Mouse (Mus musculus): ENCODE data around the gene Psmg1. TPM values are rescaled to one million over a fixed set of nuclear protein-coding genes. Genes with fewer than 3 reads are reported as not detected.

The Psmg1 gene
- polyA plus RNA-seq, 1 experiment from 2014 or later, result 88.6 TPM

DNA sequence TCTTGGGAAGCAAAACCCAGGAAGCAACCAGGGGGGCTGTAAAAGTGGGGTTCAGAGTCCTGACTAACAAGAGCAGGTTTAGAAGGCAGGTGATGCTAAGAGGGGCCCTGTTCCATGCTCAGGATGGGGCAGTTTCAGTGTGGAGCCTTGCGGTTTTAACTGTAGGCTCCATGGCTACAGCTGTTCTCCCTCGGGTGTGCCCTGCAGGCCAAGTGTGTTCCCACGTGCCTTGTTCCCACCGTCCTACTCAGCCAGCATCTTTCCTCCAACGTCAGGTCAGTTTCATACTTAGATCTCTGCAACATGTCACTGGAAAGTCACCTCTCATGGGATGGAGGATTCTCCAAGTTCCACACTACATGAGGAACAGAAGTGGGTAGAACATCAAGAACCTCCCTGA lies 49.2 kb downstream of the Psmg1 start:
- Histone ChIP-seq H3K4me2 (replicated peaks; ENCODE audit: low read depth, low read length) (no peak overlapping the region), H3K4me1 (ENCODE audit: insufficient read depth, low read length) (no peaks in the 10 kb centered on the region), H3K9me3 (ENCODE audit: low read length) (peaks cover 6% of the 10 kb centered on the region; the same call in 1 of the 2 replicates), H3K36me3 (ENCODE audit: insufficient read depth, low read length) (no peaks in the 10 kb centered on the region), H3K4me3 (ENCODE audit: low read length) (no peak overlapping the region), H3K27me3 (ENCODE audit: insufficient read depth, low read length) (no peaks in the 10 kb centered on the region), H3K9ac (replicated peaks; ENCODE audit: low read length) (no peak overlapping the region), H3K27ac (ENCODE audit: low read length) (no peak overlapping the region)
- no peak for ATAC-seq (ENCODE audit: low FRiP score, low TSS enrichment)
- 78% methylated on average over 5 of the region's 5 CpGs for WGBS

DNA sequence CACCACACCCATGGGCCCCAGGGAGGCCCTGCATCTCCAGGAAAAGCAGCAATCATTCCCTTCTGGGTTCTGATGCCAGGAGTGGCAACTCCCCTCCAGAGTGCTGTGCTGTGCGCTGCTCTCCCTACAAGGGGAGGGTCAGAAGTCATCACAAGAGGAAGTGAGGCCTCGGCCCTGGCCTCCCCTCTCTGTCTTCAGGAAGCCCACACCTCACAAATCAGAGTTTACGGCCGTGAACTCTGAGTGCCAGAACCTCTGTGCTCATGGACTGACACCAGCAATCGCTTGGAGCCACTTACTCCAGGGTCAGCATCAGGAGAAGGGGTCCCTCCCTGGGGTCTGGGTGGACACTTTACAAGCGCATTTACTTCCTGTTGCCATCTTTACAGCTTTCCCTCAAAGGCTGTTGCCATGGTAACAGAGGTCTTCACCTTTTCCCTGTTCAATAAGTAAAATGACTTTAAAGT lies 55.2 kb downstream of the Psmg1 start:
- 7% methylated on average over 6 of the region's 6 CpGs for WGBS
- Histone ChIP-seq H3K4me3 (ENCODE audit: low read length) (no peak overlapping the region), H3K9me3 (ENCODE audit: low read length) (peaks cover 6% of the 10 kb centered on the region; the same call in 1 of the 2 replicates), H3K27ac (ENCODE audit: low read length) (no peak overlapping the region), H3K4me2 (replicated peaks; ENCODE audit: low read depth, low read length) (no peak overlapping the region), H3K36me3 (ENCODE audit: insufficient read depth, low read length) (no peaks in the 10 kb centered on the region), H3K9ac (replicated peaks; ENCODE audit: low read length) (no peak overlapping the region), H3K4me1 (ENCODE audit: insufficient read depth, low read length) (peaks cover 4% of the 10 kb centered on the region; the same call in 1 of the 2 replicates), H3K27me3 (ENCODE audit: insufficient read depth, low read length) (no peaks in the 10 kb centered on the region)
- 0 out of 2 replicates have a peak, but pooled peaks have one; percentile 27 for ATAC-seq (ENCODE audit: low FRiP score, low TSS enrichment)

DNA sequence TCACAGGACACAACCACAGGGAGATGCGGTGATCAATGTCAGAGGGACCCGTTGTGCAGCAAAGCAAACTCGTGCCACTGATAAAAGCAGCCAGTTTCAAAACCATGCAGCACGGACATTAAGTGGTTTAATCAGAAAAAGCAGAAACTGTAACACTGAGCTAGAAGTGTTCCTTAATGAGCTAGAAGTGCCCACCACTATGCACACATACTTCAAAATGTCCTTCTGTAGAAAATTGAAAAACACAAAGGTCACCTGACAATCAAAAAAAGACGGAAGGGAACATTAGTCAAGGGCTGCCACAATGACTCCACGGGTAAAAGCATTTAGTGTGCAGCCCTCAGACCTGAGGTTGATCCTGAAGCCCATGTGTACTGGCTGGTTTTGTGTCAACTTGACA lies 57.9 kb downstream of the Psmg1 start:
- ATAC-seq (ENCODE audit: low FRiP score, low TSS enrichment), result no peak
- peaks cover 6% of the 10 kb centered on the region; the same call in 1 of the 2 replicates for H3K9me3 ChIP-seq (ENCODE audit: low read length)
- H3K4me2 ChIP-seq (replicated peaks; ENCODE audit: low read depth, low read length), result no peak overlapping the region
- H3K9ac ChIP-seq (replicated peaks; ENCODE audit: low read length), result no peak overlapping the region
- no peak overlapping the region for H3K4me3 ChIP-seq (ENCODE audit: low read length)
- H3K27ac ChIP-seq (ENCODE audit: low read length), result no peak overlapping the region
- no peaks in the 10 kb centered on the region for H3K27me3 ChIP-seq (ENCODE audit: insufficient read depth, low read length)
- 76% methylated on average over 6 of the region's 6 CpGs for WGBS
- peaks cover 18% of the 10 kb centered on the region; the same call in 1 of the 2 replicates for H3K4me1 ChIP-seq (ENCODE audit: insufficient read depth, low read length)
- no peaks in the 10 kb centered on the region for H3K36me3 ChIP-seq (ENCODE audit: insufficient read depth, low read length)

DNA sequence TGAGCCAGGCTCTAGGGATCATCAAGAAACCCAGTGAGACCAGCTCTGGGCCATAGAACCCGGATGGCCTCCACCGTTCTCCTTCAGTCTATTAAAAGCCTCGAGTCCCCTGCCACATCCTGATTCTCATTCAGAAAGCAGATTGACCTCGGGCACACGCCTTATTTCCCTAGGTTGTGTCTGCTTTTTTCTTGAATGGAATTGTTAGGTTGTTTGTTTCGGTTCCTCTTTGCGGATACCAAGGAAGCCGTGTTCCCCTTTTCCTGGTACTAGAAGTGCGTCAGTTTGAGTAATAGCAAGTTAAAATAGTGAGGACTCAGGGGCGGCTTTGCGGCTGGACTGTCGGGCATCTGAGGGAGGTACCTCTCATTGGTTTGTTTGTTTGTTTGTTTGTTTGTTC lies 59.3 kb downstream of the Psmg1 start:
- Histone ChIP-seq H3K36me3 (ENCODE audit: insufficient read depth, low read length) (no peaks in the 10 kb centered on the region), H3K9me3 (ENCODE audit: low read length) (no peaks in the 10 kb centered on the region), H3K27ac (ENCODE audit: low read length) (no peak overlapping the region), H3K4me3 (ENCODE audit: low read length) (no peak overlapping the region), H3K9ac (replicated peaks; ENCODE audit: low read length) (no peak overlapping the region), H3K27me3 (ENCODE audit: insufficient read depth, low read length) (no peaks in the 10 kb centered on the region), H3K4me2 (replicated peaks; ENCODE audit: low read depth, low read length) (no peak overlapping the region), H3K4me1 (ENCODE audit: insufficient read depth, low read length) (peaks cover 18% of the 10 kb centered on the region; the same call in 1 of the 2 replicates)
- no peak for ATAC-seq (ENCODE audit: low FRiP score, low TSS enrichment)
- 85% methylated on average over 12 of the region's 12 CpGs for WGBS

Small RNA genes within 50 kb of the gene (microRNA-seq; reads per million reads assigned to microRNA genes)
- not detected for gene Gm27833

Other genes starting within 250 kb of the Psmg1 start
- gene Brwd1, start 91.6 kb upstream of the Psmg1 start, polyA plus RNA-seq (2015; fragmentation: Nextera tagmentation; extraction: Ambion mirVana), result 74.5 and 85.6 TPM in 2 replicates
- 609 and 649 TPM in 2 replicates for gene Hmgn1, start 136.8 kb upstream of the Psmg1 start, polyA plus RNA-seq (2015; fragmentation: Nextera tagmentation; extraction: Ambion mirVana)
- 70.1 and 75.2 TPM in 2 replicates for gene Wrb, start 154.4 kb upstream of the Psmg1 start, polyA plus RNA-seq (2015; fragmentation: Nextera tagmentation; extraction: Ambion mirVana)
- 0.94 and 1.0 TPM in 2 replicates for gene Lca5l, start 201.3 kb upstream of the Psmg1 start, polyA plus RNA-seq (2015; fragmentation: Nextera tagmentation; extraction: Ambion mirVana)
- gene Sh3bgr, start 209.5 kb upstream of the Psmg1 start, polyA plus RNA-seq (2015; fragmentation: Nextera tagmentation; extraction: Ambion mirVana), result 5.3 and 9.4 TPM in 2 replicates
- 3.8 and 4.5 TPM in 2 replicates for gene B3galt5, start 244.8 kb upstream of the Psmg1 start, polyA plus RNA-seq (2015; fragmentation: Nextera tagmentation; extraction: Ambion mirVana)

All from kidney, embryonic 16.5 days (tissue).